ENCODE assay signal across 8 mouse cellular contexts in the genomic region with DNA sequence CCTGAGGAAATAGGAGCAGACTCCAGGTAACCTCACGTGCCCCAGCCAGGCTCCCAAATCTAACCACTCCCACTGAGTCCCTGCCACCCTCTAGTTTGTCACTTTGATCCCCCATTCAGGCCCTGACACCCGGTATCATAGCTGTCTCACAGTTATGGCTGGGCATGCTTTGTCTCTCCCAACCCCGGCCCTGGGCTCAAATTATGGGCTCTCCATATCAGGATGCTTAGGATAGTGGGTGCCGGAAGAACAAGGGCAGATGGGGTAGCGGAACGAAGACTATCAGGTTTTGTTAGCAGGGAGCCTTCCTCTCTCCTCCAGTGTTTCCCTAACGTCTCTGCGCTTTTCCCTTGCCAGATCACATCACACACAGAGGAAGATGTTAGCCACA. TPM values are rescaled to one million over a fixed set of nuclear protein-coding genes. Genes with fewer than 3 reads are reported as not detected.
DNase-seq lines count a peak whose midpoint lies in the region; ATAC-seq lines count a peak whose summit lies in the region.
"Had no signal": no experiment of that assay in that cellular context is flagged by ENCODE, and none has a peak within 500 bp of the region (broad histone marks: within the 10 kb centered on the region; RNA-seq: fewer than 3 reads in every experiment).

No protein-coding gene starts in this region.

- intact Hi-C loops in gastrocnemius, postnatal 14 days (cut with DNase I; ENCODE audit: low total_unique reads) = no loop called here

- DNase-seq in lung, postnatal 25 days (ENCODE audit: low spot score) = no peak
- no peak for DNase-seq in layer of hippocampus, adult 18-20 months (ENCODE audit: low spot score in 2 of 2)
- DNase-seq in gastrocnemius, postnatal 14 days = no peak
- DNase-seq: cerebellum, adult 8-10 months had no signal

- H3K4me1 ChIP-seq in lung, embryonic 15.5 days = peaks cover 62% of the 10 kb centered on the region
- H3K4me1 ChIP-seq in forebrain, embryonic 16.5 days (replicated peaks; ENCODE audit: control insufficient read depth, insufficient read depth, low read length) = peaks cover 15% of the 10 kb centered on the region
- peaks cover 14% of the 10 kb centered on the region for H3K4me1 ChIP-seq in limb, embryonic 15.5 days
- H3K4me1 ChIP-seq in stomach, embryonic 16.5 days (ENCODE audit: control insufficient read depth, insufficient read depth, low read length) = peaks cover 24% of the 10 kb centered on the region

- H3K27ac ChIP-seq in lung, embryonic 15.5 days = peak overlapping the region; percentile 82
- no peak overlapping the region for H3K27ac ChIP-seq in forebrain, embryonic 16.5 days (ENCODE audit: low read length)
- H3K27ac ChIP-seq in limb, embryonic 15.5 days = peak overlapping the region; percentile 55; the same call in 1 of the 2 replicates
- no peak overlapping the region for H3K27ac ChIP-seq in stomach, embryonic 16.5 days (ENCODE audit: low read length)

- peak overlapping the region; percentile 78 for H3K4me3 ChIP-seq in lung, embryonic 15.5 days
- H3K4me3 ChIP-seq in forebrain, embryonic 16.5 days (replicated peaks; ENCODE audit: low read length) = peak overlapping the region; percentile 50
- peak overlapping the region; percentile 62 for H3K4me3 ChIP-seq in limb, embryonic 15.5 days
- H3K4me3 ChIP-seq in stomach, embryonic 16.5 days (replicated peaks; ENCODE audit: low read length) = peak overlapping the region; percentile 68

- H3K4me2 ChIP-seq in lung, embryonic 15.5 days = peak overlapping the region; percentile 98
- peak overlapping the region; percentile 65 for H3K4me2 ChIP-seq in forebrain, embryonic 16.5 days (ENCODE audit: low read length)
- H3K4me2 ChIP-seq in limb, embryonic 15.5 days = peak overlapping the region; percentile 99
- peak overlapping the region; percentile 98 for H3K4me2 ChIP-seq in stomach, embryonic 16.5 days (ENCODE audit: low read depth, low read length)

- H3K9me3 ChIP-seq in lung, embryonic 15.5 days = no peaks in the 10 kb centered on the region
- no peaks in the 10 kb centered on the region for H3K9me3 ChIP-seq in forebrain, embryonic 16.5 days (ENCODE audit: control insufficient read depth, low read length)
- no peaks in the 10 kb centered on the region for H3K9me3 ChIP-seq in limb, embryonic 15.5 days
- H3K9me3 ChIP-seq in stomach, embryonic 16.5 days (replicated peaks; ENCODE audit: control insufficient read depth, low read length) = no peaks in the 10 kb centered on the region

- peak overlapping the region; percentile 59; the same call in 1 of the 2 replicates for H3K9ac ChIP-seq in lung, embryonic 15.5 days
- no peak overlapping the region for H3K9ac ChIP-seq in forebrain, embryonic 16.5 days (replicated peaks; ENCODE audit: low read depth, low read length)
- H3K9ac ChIP-seq in limb, embryonic 15.5 days = no peak overlapping the region
- H3K9ac ChIP-seq in stomach, embryonic 16.5 days (ENCODE audit: low read length) = peak overlapping the region; percentile 59; the same call in 1 of the 2 replicates

- no peaks in the 10 kb centered on the region for H3K27me3 ChIP-seq in lung, embryonic 15.5 days
- H3K27me3 ChIP-seq in forebrain, embryonic 16.5 days (replicated peaks; ENCODE audit: control insufficient read depth, insufficient read depth, low read length) = no peaks in the 10 kb centered on the region
- H3K27me3 ChIP-seq in limb, embryonic 15.5 days = no peaks in the 10 kb centered on the region
- no peaks in the 10 kb centered on the region for H3K27me3 ChIP-seq in stomach, embryonic 16.5 days (ENCODE audit: control insufficient read depth, insufficient read depth, low read length)

- H3K36me3 ChIP-seq in lung, embryonic 15.5 days = no peaks in the 10 kb centered on the region
- no peaks in the 10 kb centered on the region for H3K36me3 ChIP-seq in forebrain, embryonic 16.5 days (ENCODE audit: control insufficient read depth, insufficient read depth)
- no peaks in the 10 kb centered on the region for H3K36me3 ChIP-seq in limb, embryonic 15.5 days
- H3K36me3 ChIP-seq in stomach, embryonic 16.5 days (ENCODE audit: control insufficient read depth, insufficient read depth, low read length) = no peaks in the 10 kb centered on the region

- ATAC-seq in lung, embryonic 15.5 days (ENCODE audit: borderline replicate concordance, extremely low read depth, low FRiP score, low TSS enrichment) = peak; percentile 46; the same call in 1 of the 2 replicates
- ATAC-seq in forebrain, embryonic 16.5 days = no peak; the same call in 1 of the 2 replicates
- peak; percentile 50; the same call in 1 of the 2 replicates for ATAC-seq in limb, embryonic 15.5 days (ENCODE audit: insufficient number of reproducible peaks, low FRiP score, low TSS enrichment, low read depth)
- ATAC-seq in stomach, embryonic 16.5 days (ENCODE audit: insufficient read depth, low FRiP score) = no peak

- WGBS in lung, embryonic 15.5 days = 21% methylated on average over 8 of the region's 8 CpGs
- 25% methylated on average over 8 of the region's 8 CpGs for WGBS in forebrain, embryonic 16.5 days
- 28% methylated on average over 8 of the region's 8 CpGs for WGBS in limb, embryonic 15.5 days
- WGBS in stomach, embryonic 16.5 days = 37% methylated on average over 8 of the region's 8 CpGs

RNA-seq across cellular contexts. Expression of a gene that starts 8.2 kb away (rescaled TPM):
- polyA plus RNA-seq in lung, embryonic 15.5 days (2015; fragmentation: Nextera tagmentation; extraction: Ambion mirVana) = 96.5 and 105 TPM in 2 replicates
- 49.1 and 56.3 TPM in 2 replicates for polyA plus RNA-seq in forebrain, embryonic 16.5 days (2015; fragmentation: Nextera tagmentation; extraction: Ambion mirVana)
- 63.3 and 67.0 TPM in 2 replicates for polyA plus RNA-seq in limb, embryonic 15.5 days (2015; fragmentation: Nextera tagmentation; extraction: Ambion mirVana)
- polyA plus RNA-seq in stomach, embryonic 16.5 days (2015; fragmentation: Nextera tagmentation; extraction: Ambion mirVana) = 37.2 and 38.0 TPM in 2 replicates
- 10 to 100 TPM; 44.2 to 48.9 TPM for total RNA-seq in layer of hippocampus, adult 18-20 months (2021)
- 1 to 10 TPM; 3.7 to 7.4 TPM for total RNA-seq in gastrocnemius, postnatal 14 days (2021)

Comparison
In these comparisons a context has a peak if more than half of its experiments do, and no peak if none do; other contexts are left out.
1. ATAC-seq: peak in lung, embryonic 15.5 days (single experiment) and limb, embryonic 15.5 days (single experiment); none in forebrain, embryonic 16.5 days (single experiment) and stomach, embryonic 16.5 days (single experiment).
2. H3K27ac ChIP-seq: peak in lung, embryonic 15.5 days (single experiment) and limb, embryonic 15.5 days (single experiment); none in forebrain, embryonic 16.5 days (single experiment) and stomach, embryonic 16.5 days (single experiment).
3. H3K9ac ChIP-seq: peak in lung, embryonic 15.5 days (single experiment) and stomach, embryonic 16.5 days (single experiment); none in forebrain, embryonic 16.5 days (single experiment) and limb, embryonic 15.5 days (single experiment).
4. Peak in every context shown above with its lines, with median percentiles within 50 percentile points of each other: H3K4me2 ChIP-seq and H3K4me3 ChIP-seq.